Mouse (Mus musculus) thymus, postnatal 36 days (tissue): Measurements from ENCODE around the gene Fgd5.
"Not testable (repeated sequence)": the region's sequence is repeated elsewhere in the genome, so short reads cannot be mapped to it uniquely, and the experiment has no call there.

Experiments used
- DNase-seq, 2 experiments: peaks; one replicate each; pipeline ENCODE4 v3.0.0; 2022; ENCODE audit warnings: mixed read lengths in 2 of 2

The Fgd5 gene

GRCm38 (mm10) chr6:92071121-92071839 lies 92.6 kb downstream of the Fgd5 start:
- DNase-seq = no peak

GRCm38 (mm10) chr6:92080730-92081129 lies 102.1 kb downstream of the Fgd5 start:
- DNase-seq = no peak

GRCm38 (mm10) chr6:92082756-92083155 lies 104.1 kb downstream of the Fgd5 start:
- no peak for DNase-seq

GRCm38 (mm10) chr6:92084932-92085331 lies 106.3 kb downstream of the Fgd5 start:
- no peak for DNase-seq

- DNase-seq = not testable (repeated sequence)
Measured at GRCm38 (mm10) chr6:92089141-92089540, 110.5 kb downstream of the Fgd5 start.

GRCm38 (mm10) chr6:92089982-92090381 lies 111.3 kb downstream of the Fgd5 start:
- DNase-seq = no peak

GRCm38 (mm10) chr6:92090497-92090896 lies 111.8 kb downstream of the Fgd5 start:
- DNase-seq = no peak

- peak; percentile 90 to 92 for DNase-seq
Measured at GRCm38 (mm10) chr6:92091130-92091591, 112.5 kb downstream of the Fgd5 start, which contains the start of gene Nr2c2. TSS of gene Nr2c2 (plus strand) at chr6:92091390.

- DNase-seq = peak; percentile 100
Measured at GRCm38 (mm10) chr6:92091767-92092489, 113.2 kb downstream of the Fgd5 start.

GRCm38 (mm10) chr6:92092737-92093136 lies 114.1 kb downstream of the Fgd5 start:
- DNase-seq = no peak

GRCm38 (mm10) chr6:92093869-92094268 lies 115.2 kb downstream of the Fgd5 start:
- no peak for DNase-seq

- no peak for DNase-seq
Measured at GRCm38 (mm10) chr6:92100679-92101360, 122.1 kb downstream of the Fgd5 start.

- no peak for DNase-seq
Measured at GRCm38 (mm10) chr6:92124547-92124946, 145.9 kb downstream of the Fgd5 start.
